Mouse (Mus musculus) liver, embryonic 14.5 days (tissue): Measurements from ENCODE around the gene Fbxl16.

ENCODE experiments used
- CTCF ChIP-seq: IDR thresholded peaks from 2 replicates; pipeline ENCODE4 v1.5.1; 2016; ENCODE audit warnings: antibody characterized with exemption, low read depth, control low read depth
- EP300 ChIP-seq: IDR thresholded peaks from 2 replicates; pipeline ENCODE4 v1.6.1; 2016; ENCODE audit warnings: antibody characterized with exemption, low read depth

- TF ChIP-seq CTCF (no peak), EP300 (no peak)
Measured at GRCm38 (mm10) chr17:25818851-25819780, 10.2 kb downstream of the Fbxl16 start.
